Mouse (Mus musculus): Measurements from ENCODE around the gene Gm7247.
"Not testable (repeated sequence)": the region's sequence is repeated elsewhere in the genome, so short reads cannot be mapped to it uniquely, and the experiment has no call there.

Gm7247 gene

GRCm38 (mm10) chr14:51361456-51361855, at the start of gene Gm7247:
Gene Gm7247 (plus strand): TSS chr14:51361756.
- no peak for DNase-seq

GRCm38 (mm10) chr14:51324001-51324400, 37.6 kb upstream of the Gm7247 start:
- no peak for DNase-seq

GRCm38 (mm10) chr14:51346027-51346426, 15.5 kb upstream of the Gm7247 start:
- no peak for DNase-seq

GRCm38 (mm10) chr14:51358111-51358982, 3.2 kb upstream of the Gm7247 start:
- peak; percentile 57 for DNase-seq

GRCm38 (mm10) chr14:51382805-51383204, 21.2 kb downstream of the Gm7247 start:
- no peak for DNase-seq

GRCm38 (mm10) chr14:51384351-51384750, 22.8 kb downstream of the Gm7247 start:
- DNase-seq: no peak

- no peak for DNase-seq
Observed at GRCm38 (mm10) chr14:51385741-51386140, 24.2 kb downstream of the Gm7247 start.

- no peak for DNase-seq
Observed at GRCm38 (mm10) chr14:51387768-51388167, 26.2 kb downstream of the Gm7247 start.

GRCm38 (mm10) chr14:51388222-51388621, 26.7 kb downstream of the Gm7247 start:
- DNase-seq: no peak

- no peak for DNase-seq
Observed at GRCm38 (mm10) chr14:51410520-51410919, 49.0 kb downstream of the Gm7247 start, which contains the start of gene Vmn2r88. Gene Vmn2r88 (plus strand): TSS chr14:51410820.

- DNase-seq: no peak
Observed at GRCm38 (mm10) chr14:51423885-51424284, 62.3 kb downstream of the Gm7247 start.

- DNase-seq: not testable (repeated sequence)
Observed at GRCm38 (mm10) chr14:51430138-51430537, 68.6 kb downstream of the Gm7247 start.

GRCm38 (mm10) chr14:51434546-51434945, 73.0 kb downstream of the Gm7247 start:
- no peak for DNase-seq

GRCm38 (mm10) chr14:51435020-51435419, 73.5 kb downstream of the Gm7247 start:
- no peak for DNase-seq

GRCm38 (mm10) chr14:51438955-51439354, 77.4 kb downstream of the Gm7247 start:
- DNase-seq: no peak

GRCm38 (mm10) chr14:51451557-51451956, 90.0 kb downstream of the Gm7247 start, which contains the start of gene Vmn2r89:
Gene Vmn2r89 (plus strand): TSS chr14:51451857.
- DNase-seq: not testable (repeated sequence)

GRCm38 (mm10) chr14:51480278-51480677, 118.7 kb downstream of the Gm7247 start:
- not testable (repeated sequence) for DNase-seq

- DNase-seq: not testable (repeated sequence)
Observed at GRCm38 (mm10) chr14:51481332-51482015, 119.9 kb downstream of the Gm7247 start.

GRCm38 (mm10) chr14:51482051-51482715, 120.6 kb downstream of the Gm7247 start:
- DNase-seq: no peak

- not testable (repeated sequence) for DNase-seq
Observed at GRCm38 (mm10) chr14:51482971-51483381, 121.4 kb downstream of the Gm7247 start.

GRCm38 (mm10) chr14:51483671-51484070, 122.1 kb downstream of the Gm7247 start:
- DNase-seq: no peak

- no peak for DNase-seq
Observed at GRCm38 (mm10) chr14:51486111-51486510, 124.6 kb downstream of the Gm7247 start.

GRCm38 (mm10) chr14:51495781-51496180, 134.2 kb downstream of the Gm7247 start:
- DNase-seq: no peak

Measured in right cerebral cortex, postnatal 25 days (tissue).